Mouse (Mus musculus): ENCODE data around the gene Gm15517.
A peak's percentile ranks its signal among the peaks of the same experiment; 100 is the strongest.

The Gm15517 gene

DNA sequence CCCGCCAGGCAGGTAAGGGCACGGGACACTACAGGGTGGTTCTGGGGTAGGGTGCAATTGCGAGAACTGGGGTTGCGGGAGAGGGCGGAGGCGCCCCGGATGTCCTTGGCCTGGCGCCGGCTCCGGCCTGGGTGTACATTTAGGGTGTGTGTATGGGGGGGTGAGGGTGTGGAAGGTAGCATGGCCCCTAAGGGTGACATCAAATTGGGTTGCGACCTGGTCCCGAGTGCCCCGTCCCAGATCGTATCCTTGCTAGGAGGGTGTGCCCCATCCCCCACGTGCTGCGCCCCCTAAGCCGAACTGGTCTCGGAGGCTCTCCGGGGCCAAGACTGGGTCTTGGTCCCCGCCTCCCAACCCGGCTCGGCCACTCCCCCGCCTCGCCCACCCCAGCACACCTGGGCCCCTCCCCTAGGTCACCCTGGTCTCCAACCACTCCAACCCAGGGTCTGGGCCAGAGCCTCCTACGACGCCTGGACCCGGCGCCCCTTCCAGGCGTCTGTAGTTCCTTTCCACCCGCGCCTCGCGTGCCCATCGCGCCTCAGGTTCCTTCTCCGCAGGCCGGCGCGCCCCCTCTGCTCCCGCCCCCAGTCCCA is 49.1 kb downstream of the Gm15517 start:
- DNase-seq = peak; percentile 49

DNA sequence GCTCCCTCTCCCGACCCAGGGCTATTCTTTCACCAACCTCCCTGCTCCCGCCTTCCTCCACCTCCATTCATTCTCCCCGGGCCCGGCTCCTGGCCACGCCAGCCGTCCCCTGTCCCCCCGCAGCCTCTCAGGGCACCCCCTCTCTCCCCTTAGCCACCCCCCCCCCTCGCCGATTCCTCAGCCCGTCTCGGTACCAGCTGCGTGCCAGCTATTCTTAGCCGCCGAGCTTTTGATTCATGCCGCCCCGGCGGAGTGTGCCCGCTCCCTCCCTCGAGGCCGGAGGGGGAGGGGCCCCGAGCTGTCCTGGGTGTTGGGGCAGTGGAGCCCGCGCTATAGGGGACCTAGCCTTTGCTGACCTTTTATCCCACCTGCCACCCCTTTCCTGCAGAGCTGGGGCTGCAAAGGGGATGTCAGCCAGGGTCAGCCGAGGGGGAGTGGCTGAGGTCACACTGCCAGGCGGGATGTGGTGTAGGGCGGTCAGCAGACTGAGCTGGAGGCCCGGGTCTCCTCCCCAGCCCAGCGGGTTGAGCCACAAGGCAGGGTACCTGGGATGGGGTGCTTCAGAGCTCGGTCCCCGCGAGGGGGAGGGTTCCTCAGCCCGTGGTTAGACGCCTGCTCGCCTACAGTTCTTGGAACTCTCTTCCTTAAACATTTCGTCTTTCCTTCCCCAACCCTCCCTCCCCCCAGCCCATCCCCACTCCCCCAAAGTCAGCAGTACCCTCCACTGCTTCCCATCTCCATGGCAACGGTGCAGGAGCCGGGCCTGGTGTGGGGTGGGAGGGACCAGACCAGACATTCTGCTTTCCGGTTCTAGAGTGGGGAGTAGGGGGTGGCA is 49.8 kb downstream of the Gm15517 start:
- DNase-seq = peak; percentile 55
